Mouse (Mus musculus): ENCODE data around the gene Itgam. TPM values are rescaled to one million over a fixed set of nuclear protein-coding genes. Genes with fewer than 3 reads are reported as not detected.

Itgam gene
- polyA plus RNA-seq, 1 experiment from 2014 or later: 0.98 TPM

GRCm38 (mm10) chr7:128065547-128065946 lies 3.1 kb downstream of the Itgam start:
- 57% methylated on average over 5 of the region's 5 CpGs for WGBS

GRCm38 (mm10) chr7:128067847-128068246 lies 5.4 kb downstream of the Itgam start:
- H3K9ac ChIP-seq (ENCODE audit: low read length): no peak overlapping the region
- no peak overlapping the region for H3K4me2 ChIP-seq (ENCODE audit: low read depth, low read length)
- H3K9me3 ChIP-seq (replicated peaks; ENCODE audit: control insufficient read depth, low read length): no peaks in the 10 kb centered on the region
- H3K27ac ChIP-seq (ENCODE audit: low read length): no peak overlapping the region
- H3K4me3 ChIP-seq (ENCODE audit: low read length): no peak overlapping the region
- H3K36me3 ChIP-seq (ENCODE audit: control insufficient read depth, insufficient read depth): no peaks in the 10 kb centered on the region
- WGBS: 55% methylated on average over 3 of the region's 3 CpGs
- ATAC-seq (replicated peaks; ENCODE audit: extremely low read depth, insufficient read depth, low FRiP score): no peak
- no peaks in the 10 kb centered on the region for H3K27me3 ChIP-seq (ENCODE audit: control insufficient read depth, insufficient read depth, low read length)
- no peaks in the 10 kb centered on the region for H3K4me1 ChIP-seq (ENCODE audit: control insufficient read depth, insufficient read depth, low read length)

More at GRCm38 (mm10) chr7:128065547-128065946, 3.1 kb downstream of the Itgam start:
- no peaks in the 10 kb centered on the region for H3K27me3 ChIP-seq (ENCODE audit: control insufficient read depth, insufficient read depth, low read length)
- H3K9ac ChIP-seq (ENCODE audit: low read length): no peak overlapping the region
- no peaks in the 10 kb centered on the region for H3K9me3 ChIP-seq (replicated peaks; ENCODE audit: control insufficient read depth, low read length)
- no peak overlapping the region for H3K4me2 ChIP-seq (ENCODE audit: low read depth, low read length)
- no peak overlapping the region for H3K27ac ChIP-seq (ENCODE audit: low read length)
- H3K4me3 ChIP-seq (ENCODE audit: low read length): no peak overlapping the region
- no peaks in the 10 kb centered on the region for H3K36me3 ChIP-seq (ENCODE audit: control insufficient read depth, insufficient read depth)
- no peak for ATAC-seq (replicated peaks; ENCODE audit: extremely low read depth, insufficient read depth, low FRiP score)
- no peaks in the 10 kb centered on the region for H3K4me1 ChIP-seq (ENCODE audit: control insufficient read depth, insufficient read depth, low read length)

GRCm38 (mm10) chr7:128069844-128070243 lies 7.4 kb downstream of the Itgam start:
- H3K9ac ChIP-seq (ENCODE audit: low read length): no peak overlapping the region
- no peaks in the 10 kb centered on the region for H3K27me3 ChIP-seq (ENCODE audit: control insufficient read depth, insufficient read depth, low read length)
- no peak overlapping the region for H3K27ac ChIP-seq (ENCODE audit: low read length)
- ATAC-seq (replicated peaks; ENCODE audit: extremely low read depth, insufficient read depth, low FRiP score): no peak
- no peaks in the 10 kb centered on the region for H3K36me3 ChIP-seq (ENCODE audit: control insufficient read depth, insufficient read depth)
- H3K4me3 ChIP-seq (ENCODE audit: low read length): no peak overlapping the region
- H3K4me1 ChIP-seq (ENCODE audit: control insufficient read depth, insufficient read depth, low read length): no peaks in the 10 kb centered on the region
- no peak overlapping the region for H3K4me2 ChIP-seq (ENCODE audit: low read depth, low read length)
- H3K9me3 ChIP-seq (replicated peaks; ENCODE audit: control insufficient read depth, low read length): no peaks in the 10 kb centered on the region
- WGBS: 75% methylated on average over 2 of the region's 2 CpGs

GRCm38 (mm10) chr7:128071816-128072215 lies 9.4 kb downstream of the Itgam start:
- Histone ChIP-seq H3K4me1 (ENCODE audit: control insufficient read depth, insufficient read depth, low read length) (no peaks in the 10 kb centered on the region), H3K4me3 (ENCODE audit: low read length) (no peak overlapping the region), H3K9ac (ENCODE audit: low read length) (no peak overlapping the region), H3K9me3 (replicated peaks; ENCODE audit: control insufficient read depth, low read length) (no peaks in the 10 kb centered on the region), H3K4me2 (ENCODE audit: low read depth, low read length) (no peak overlapping the region), H3K27ac (ENCODE audit: low read length) (no peak overlapping the region), H3K36me3 (ENCODE audit: control insufficient read depth, insufficient read depth) (no peaks in the 10 kb centered on the region), H3K27me3 (ENCODE audit: control insufficient read depth, insufficient read depth, low read length) (no peaks in the 10 kb centered on the region)
- ATAC-seq (replicated peaks; ENCODE audit: extremely low read depth, insufficient read depth, low FRiP score): no peak
- 72% methylated on average over 4 of the region's 4 CpGs for WGBS

- Histone ChIP-seq H3K4me1 (ENCODE audit: control insufficient read depth, insufficient read depth, low read length) (no peaks in the 10 kb centered on the region), H3K36me3 (ENCODE audit: control insufficient read depth, insufficient read depth) (no peaks in the 10 kb centered on the region), H3K27ac (ENCODE audit: low read length) (no peak overlapping the region), H3K4me3 (ENCODE audit: low read length) (no peak overlapping the region), H3K9me3 (replicated peaks; ENCODE audit: control insufficient read depth, low read length) (no peaks in the 10 kb centered on the region), H3K9ac (ENCODE audit: low read length) (no peak overlapping the region), H3K27me3 (ENCODE audit: control insufficient read depth, insufficient read depth, low read length) (no peaks in the 10 kb centered on the region), H3K4me2 (ENCODE audit: low read depth, low read length) (no peak overlapping the region)
- WGBS: 77% methylated on average over 8 of the region's 8 CpGs
- no peak for ATAC-seq (replicated peaks; ENCODE audit: extremely low read depth, insufficient read depth, low FRiP score)
These were observed 17.6 kb downstream of the Itgam start for GRCm38 (mm10) chr7:128080012-128080411.

- H3K9me3 ChIP-seq (replicated peaks; ENCODE audit: control insufficient read depth, low read length): no peaks in the 10 kb centered on the region
- ATAC-seq (replicated peaks; ENCODE audit: extremely low read depth, insufficient read depth, low FRiP score): no peak
- H3K27ac ChIP-seq (ENCODE audit: low read length): no peak overlapping the region
- no peak overlapping the region for H3K4me3 ChIP-seq (ENCODE audit: low read length)
- no peak overlapping the region for H3K9ac ChIP-seq (ENCODE audit: low read length)
- H3K36me3 ChIP-seq (ENCODE audit: control insufficient read depth, insufficient read depth): no peaks in the 10 kb centered on the region
- 76% methylated on average over 7 of the region's 7 CpGs for WGBS
- no peak overlapping the region for H3K4me2 ChIP-seq (ENCODE audit: low read depth, low read length)
- H3K4me1 ChIP-seq (ENCODE audit: control insufficient read depth, insufficient read depth, low read length): no peaks in the 10 kb centered on the region
- H3K27me3 ChIP-seq (ENCODE audit: control insufficient read depth, insufficient read depth, low read length): no peaks in the 10 kb centered on the region
These were observed 26.7 kb downstream of the Itgam start for GRCm38 (mm10) chr7:128089141-128089540.

GRCm38 (mm10) chr7:128098135-128098534 lies 35.7 kb downstream of the Itgam start:
- no peak overlapping the region for H3K27ac ChIP-seq (ENCODE audit: low read length)
- no peak for ATAC-seq (replicated peaks; ENCODE audit: extremely low read depth, insufficient read depth, low FRiP score)
- no peak overlapping the region for H3K4me2 ChIP-seq (ENCODE audit: low read depth, low read length)
- H3K27me3 ChIP-seq (ENCODE audit: control insufficient read depth, insufficient read depth, low read length): no peaks in the 10 kb centered on the region
- no peaks in the 10 kb centered on the region for H3K36me3 ChIP-seq (ENCODE audit: control insufficient read depth, insufficient read depth)
- H3K4me3 ChIP-seq (ENCODE audit: low read length): no peak overlapping the region
- WGBS: 92% methylated on average over 1 of the region's 1 CpGs
- no peaks in the 10 kb centered on the region for H3K4me1 ChIP-seq (ENCODE audit: control insufficient read depth, insufficient read depth, low read length)
- H3K9me3 ChIP-seq (replicated peaks; ENCODE audit: control insufficient read depth, low read length): no peaks in the 10 kb centered on the region
- H3K9ac ChIP-seq (ENCODE audit: low read length): no peak overlapping the region

GRCm38 (mm10) chr7:128100742-128101357 lies 38.4 kb downstream of the Itgam start:
- Histone ChIP-seq H3K4me3 (ENCODE audit: low read length) (no peak overlapping the region), H3K27ac (ENCODE audit: low read length) (no peak overlapping the region), H3K27me3 (ENCODE audit: control insufficient read depth, insufficient read depth, low read length) (no peaks in the 10 kb centered on the region), H3K9ac (ENCODE audit: low read length) (no peak overlapping the region), H3K9me3 (replicated peaks; ENCODE audit: control insufficient read depth, low read length) (no peaks in the 10 kb centered on the region), H3K36me3 (ENCODE audit: control insufficient read depth, insufficient read depth) (no peaks in the 10 kb centered on the region), H3K4me2 (ENCODE audit: low read depth, low read length) (no peak overlapping the region), H3K4me1 (ENCODE audit: control insufficient read depth, insufficient read depth, low read length) (no peaks in the 10 kb centered on the region)
- WGBS: 48% methylated on average over 2 of the region's 2 CpGs
- ATAC-seq (replicated peaks; ENCODE audit: extremely low read depth, insufficient read depth, low FRiP score): no peak

- 38% methylated on average over 4 of the region's 4 CpGs for WGBS
- no peaks in the 10 kb centered on the region for H3K36me3 ChIP-seq (ENCODE audit: control insufficient read depth, insufficient read depth)
- no peaks in the 10 kb centered on the region for H3K4me1 ChIP-seq (ENCODE audit: control insufficient read depth, insufficient read depth, low read length)
- H3K27ac ChIP-seq (ENCODE audit: low read length): no peak overlapping the region
- H3K4me3 ChIP-seq (ENCODE audit: low read length): no peak overlapping the region
- ATAC-seq (replicated peaks; ENCODE audit: extremely low read depth, insufficient read depth, low FRiP score): no peak
- no peak overlapping the region for H3K4me2 ChIP-seq (ENCODE audit: low read depth, low read length)
- no peaks in the 10 kb centered on the region for H3K27me3 ChIP-seq (ENCODE audit: control insufficient read depth, insufficient read depth, low read length)
- H3K9ac ChIP-seq (ENCODE audit: low read length): no peak overlapping the region
- H3K9me3 ChIP-seq (replicated peaks; ENCODE audit: control insufficient read depth, low read length): no peaks in the 10 kb centered on the region
These were observed 42.8 kb downstream of the Itgam start for GRCm38 (mm10) chr7:128105246-128105645.
